Mouse (Mus musculus): ENCODE measurements around the gene Fam163b.
A peak's percentile ranks its signal among the peaks of the same experiment; 100 is the strongest.

Gene Fam163b

DNA sequence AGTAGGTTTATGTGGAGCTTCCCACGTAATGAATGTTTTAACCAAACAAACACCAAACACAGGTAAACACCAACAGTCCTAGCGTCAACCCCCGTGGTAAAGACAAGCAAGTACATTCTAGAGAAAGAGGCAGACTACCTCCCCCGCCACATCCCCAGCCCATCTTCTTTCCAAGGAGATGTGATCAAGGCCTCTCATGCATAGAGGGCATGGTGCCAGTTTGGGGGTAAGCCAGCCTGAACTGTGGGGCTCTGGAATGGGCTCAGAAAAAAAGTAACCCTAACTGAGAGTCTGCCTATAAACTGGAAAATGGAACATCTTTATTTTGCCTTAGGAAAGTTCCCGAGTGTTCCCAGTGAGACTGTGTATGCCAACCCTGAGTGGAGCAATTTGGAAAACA lies 6.4 kb downstream of the Fam163b start:
- no peak for DNase-seq (ENCODE audit: low spot score in 2 of 2)

DNA sequence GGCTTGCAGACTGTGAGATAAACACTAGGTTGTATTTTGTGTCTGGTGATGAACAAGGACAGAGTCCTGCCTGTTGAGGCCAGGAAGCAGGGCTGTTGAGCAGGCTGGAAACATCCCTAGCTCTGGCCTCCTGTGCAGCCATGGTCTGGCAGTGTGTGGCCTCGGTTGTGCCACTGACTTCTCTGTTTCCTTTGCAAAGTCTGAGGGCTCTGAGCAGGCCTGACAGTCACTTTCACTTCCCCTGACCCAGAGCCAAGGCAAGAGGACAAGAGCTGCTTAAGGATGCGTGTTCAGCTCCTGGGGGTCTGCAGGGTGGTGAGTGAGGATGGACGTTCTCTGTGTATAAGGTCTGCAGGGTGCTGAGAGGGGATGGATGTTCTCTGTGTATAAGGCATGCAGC lies 13.3 kb downstream of the Fam163b start:
- DNase-seq (ENCODE audit: low spot score in 2 of 2) = no peak

DNA sequence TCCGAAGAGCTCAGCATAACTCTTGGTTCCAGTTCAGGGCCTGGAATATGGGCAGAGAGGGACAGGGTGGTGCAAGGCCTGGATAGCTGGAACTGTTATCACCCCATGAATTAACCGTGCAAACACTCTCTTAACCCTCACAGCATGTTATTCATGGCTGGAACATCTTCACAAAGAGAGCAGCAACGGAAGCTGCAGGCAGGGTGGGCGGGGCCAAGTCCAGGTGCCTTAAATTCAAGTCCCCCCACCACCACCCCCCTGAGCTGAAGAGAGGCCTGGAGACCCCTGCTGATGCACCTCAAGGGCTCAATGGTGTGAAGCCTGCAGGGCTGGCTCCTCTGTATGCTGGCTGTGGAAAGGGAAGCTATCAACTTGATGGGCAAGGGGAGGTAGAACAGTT lies 15.8 kb downstream of the Fam163b start:
- DNase-seq (ENCODE audit: low spot score in 2 of 2) = no peak

DNA sequence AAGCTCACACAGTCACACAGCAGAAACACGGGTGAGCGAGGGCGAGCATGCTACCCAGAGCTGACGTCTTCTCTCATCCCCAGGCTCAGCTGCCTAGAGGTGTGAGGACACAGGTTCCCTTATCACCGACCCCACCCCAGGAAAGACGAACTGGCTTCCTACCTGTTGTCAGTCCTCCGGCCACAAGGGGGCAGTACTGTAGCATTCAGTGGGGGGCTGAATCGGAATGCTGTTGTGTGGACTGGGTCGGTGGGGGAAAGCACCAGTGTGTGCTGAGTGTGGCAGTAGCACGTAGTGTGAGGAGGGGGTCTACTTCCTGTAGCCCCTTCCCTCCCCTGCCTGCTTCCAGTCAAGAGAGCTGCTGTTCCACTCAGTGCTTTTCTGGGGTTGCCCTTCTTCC lies 16.3 kb downstream of the Fam163b start:
- no peak for DNase-seq (ENCODE audit: low spot score in 2 of 2)

GRCm38 (mm10) chr2:27123121-27123520 lies 19.2 kb downstream of the Fam163b start:
- no peak for DNase-seq (ENCODE audit: low spot score in 2 of 2)

GRCm38 (mm10) chr2:27122578-27122977 lies 19.7 kb downstream of the Fam163b start:
- no peak for DNase-seq (ENCODE audit: low spot score in 2 of 2)

DNA sequence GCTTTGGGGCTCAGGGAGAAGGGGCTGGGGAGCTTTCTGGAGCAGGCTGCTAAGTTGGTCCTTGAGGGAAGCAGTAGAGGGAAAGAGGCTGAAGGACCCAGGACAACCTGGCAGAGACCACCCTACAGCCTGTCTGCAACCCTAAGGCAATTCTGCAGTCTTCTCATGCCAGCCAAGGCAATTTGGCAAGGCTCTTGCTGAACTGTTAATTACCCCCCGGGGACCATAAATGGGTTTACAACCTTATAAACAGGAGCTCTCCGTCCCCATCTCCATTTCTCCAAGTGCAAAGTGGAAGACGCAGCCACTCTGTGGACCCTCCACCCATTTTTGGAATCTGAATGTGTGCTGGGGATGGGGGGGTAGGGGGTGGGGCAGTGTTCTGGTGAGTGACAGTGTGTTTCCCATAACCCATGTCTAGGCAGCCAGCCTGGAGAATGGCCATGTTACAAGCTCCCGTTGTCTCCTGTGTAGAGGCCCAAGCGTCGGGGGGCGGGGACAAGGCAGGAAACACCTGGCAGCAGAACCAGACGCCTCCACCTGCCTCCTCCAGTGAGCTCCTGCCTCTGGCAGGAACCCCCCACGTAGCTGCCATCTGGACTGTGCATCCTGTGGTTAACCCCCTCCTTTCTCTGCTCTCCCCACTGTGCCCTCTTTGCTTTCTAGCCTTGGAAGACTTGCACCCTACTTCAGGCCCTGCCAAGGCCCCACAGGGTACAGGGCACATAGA lies 20.5 kb downstream of the Fam163b start:
- no peak for DNase-seq (ENCODE audit: low spot score in 2 of 2)

- DNase-seq (ENCODE audit: low spot score in 2 of 2) = peak in 1 of 2 experiments; percentile 44
Observed at GRCm38 (mm10) chr2:27120241-27120641, 22.1 kb downstream of the Fam163b start.

GRCm38 (mm10) chr2:27119766-27120165 lies 22.5 kb downstream of the Fam163b start:
- no peak for DNase-seq (ENCODE audit: low spot score in 2 of 2)

DNA sequence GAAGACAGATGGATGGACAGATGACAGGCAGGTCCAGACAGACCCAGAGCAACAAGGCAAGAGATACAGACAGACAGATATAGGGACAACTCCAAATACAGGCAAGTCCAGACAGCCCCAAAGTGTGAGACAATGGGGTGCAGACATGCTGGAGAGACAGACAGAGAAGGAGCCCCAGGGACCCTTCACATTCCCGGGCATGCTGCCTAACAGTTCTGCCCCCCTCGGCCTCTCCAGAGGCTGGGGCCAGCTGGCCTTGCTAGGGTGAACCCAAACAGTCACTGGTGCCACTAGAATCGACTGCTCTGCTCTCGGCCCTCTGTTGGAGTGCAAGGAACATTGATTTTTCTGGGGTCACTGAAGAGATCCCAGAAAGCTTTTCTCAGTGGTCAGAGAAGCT lies 23.8 kb downstream of the Fam163b start:
- DNase-seq (ENCODE audit: low spot score in 2 of 2) = no peak

GRCm38 (mm10) chr2:27114169-27114568 lies 28.1 kb downstream of the Fam163b start:
- DNase-seq (ENCODE audit: low spot score in 2 of 2) = no peak

DNA sequence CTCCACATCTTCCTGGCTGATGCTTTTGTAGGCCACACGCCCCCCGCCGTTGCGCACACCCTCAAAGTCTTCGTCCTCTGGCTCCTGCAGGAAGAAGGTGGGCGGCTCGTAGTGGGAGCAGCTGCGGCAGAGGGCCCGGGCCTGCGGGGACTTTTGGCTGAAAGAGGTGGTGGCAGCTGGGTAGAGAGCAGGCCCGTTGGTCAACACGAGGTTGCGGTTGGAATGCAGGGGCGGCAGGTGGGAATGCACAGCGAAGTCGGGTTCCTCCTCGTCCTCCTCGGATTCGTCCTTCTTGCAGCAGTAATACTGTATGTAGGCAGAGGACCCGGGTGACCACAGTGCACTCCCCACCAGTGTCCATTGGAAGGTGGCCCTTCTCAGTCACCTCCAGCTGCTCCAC lies 29.7 kb downstream of the Fam163b start:
- DNase-seq (ENCODE audit: low spot score in 2 of 2) = no peak

GRCm38 (mm10) chr2:27109052-27109451 lies 33.2 kb downstream of the Fam163b start:
- no peak for DNase-seq (ENCODE audit: low spot score in 2 of 2)

- DNase-seq (ENCODE audit: low spot score in 2 of 2) = no peak
Observed at GRCm38 (mm10) chr2:27108144-27108543, 34.1 kb downstream of the Fam163b start.

- no peak for DNase-seq (ENCODE audit: low spot score in 2 of 2)
Observed at GRCm38 (mm10) chr2:27106816-27107215, 35.5 kb downstream of the Fam163b start.

DNA sequence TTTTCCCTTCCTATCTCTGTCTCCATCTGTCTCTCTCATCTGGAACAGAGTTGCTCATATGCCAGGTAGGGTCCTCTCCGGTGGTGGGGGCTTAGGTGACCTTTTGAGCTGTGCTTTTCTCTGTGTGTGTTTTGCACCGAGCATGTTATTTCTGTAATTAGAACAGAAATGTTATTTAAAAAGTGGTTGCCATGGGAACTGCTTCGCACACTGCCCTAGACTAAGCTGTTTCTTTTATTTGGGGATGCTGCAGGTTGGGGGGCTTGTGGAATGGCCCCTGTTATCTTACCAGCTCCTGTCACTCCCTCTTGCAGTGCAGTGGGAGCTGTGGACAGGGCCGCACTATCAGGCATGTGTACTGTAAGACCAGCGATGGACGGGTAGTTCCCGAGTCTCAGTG lies 38.7 kb downstream of the Fam163b start:
- DNase-seq (ENCODE audit: low spot score in 2 of 2) = no peak

DNA sequence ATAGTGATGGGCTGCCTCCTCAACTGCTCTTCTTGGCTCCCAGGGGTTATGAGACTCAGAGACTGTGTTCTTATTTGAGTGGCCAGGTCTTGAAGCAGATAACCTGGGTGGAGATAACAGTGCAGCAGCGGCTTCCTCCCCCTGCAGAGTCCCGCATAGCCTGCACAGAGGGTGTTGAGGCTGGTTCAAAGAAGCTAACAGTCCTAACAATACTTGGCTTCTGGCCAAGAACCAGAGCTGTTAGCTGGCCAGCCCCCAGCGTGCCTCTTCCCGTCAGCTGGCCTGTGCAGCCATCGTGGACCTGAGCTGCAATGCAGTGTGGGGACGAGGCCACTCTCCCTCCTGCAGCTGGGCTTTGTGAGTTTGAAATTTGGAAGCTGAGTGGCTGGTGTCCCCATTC lies 44.5 kb downstream of the Fam163b start:
- DNase-seq (ENCODE audit: low spot score in 2 of 2) = peak in 1 of 2 experiments; percentile 40

GRCm38 (mm10) chr2:27097241-27097656 lies 45.0 kb downstream of the Fam163b start:
- DNase-seq (ENCODE audit: low spot score in 2 of 2) = no peak

GRCm38 (mm10) chr2:27096341-27096981 lies 45.8 kb downstream of the Fam163b start:
- no peak for DNase-seq (ENCODE audit: low spot score in 2 of 2)

GRCm38 (mm10) chr2:27095178-27095577 lies 47.1 kb downstream of the Fam163b start:
- no peak for DNase-seq (ENCODE audit: low spot score in 2 of 2)

GRCm38 (mm10) chr2:27089238-27089637 lies 53.1 kb downstream of the Fam163b start:
- DNase-seq (ENCODE audit: low spot score in 2 of 2) = no peak

GRCm38 (mm10) chr2:27088700-27089099 lies 53.6 kb downstream of the Fam163b start:
- DNase-seq (ENCODE audit: low spot score in 2 of 2) = no peak

GRCm38 (mm10) chr2:27088071-27088644 lies 54.1 kb downstream of the Fam163b start:
- no peak for DNase-seq (ENCODE audit: low spot score in 2 of 2)

Data from frontal cortex, postnatal 10 days (tissue).